Mouse (Mus musculus): ENCODE results near the gene Tshz2.
"Not testable (repeated sequence)": the region's sequence is repeated elsewhere in the genome, so short reads cannot be mapped to it uniquely, and the experiment has no call there.

Tshz2 gene

DNA sequence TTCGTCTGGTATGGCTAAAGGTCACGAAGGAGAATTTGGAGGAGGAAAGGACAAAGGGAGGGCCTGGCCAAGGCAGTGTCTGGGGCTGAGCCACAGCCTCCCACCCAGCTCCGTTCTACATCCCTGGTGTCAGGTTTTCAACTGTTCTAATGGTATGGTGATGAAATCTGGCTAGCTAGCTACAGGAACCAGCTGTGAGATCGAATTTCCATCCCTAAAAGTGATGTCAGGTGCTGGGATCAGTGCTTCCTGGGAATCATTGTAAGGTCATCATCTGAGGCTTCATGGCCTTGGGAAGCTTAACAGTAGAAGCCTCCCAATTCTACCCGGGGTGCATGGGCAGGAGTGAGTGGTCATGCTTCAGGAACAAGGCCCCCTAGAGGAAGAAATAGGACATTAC, 171.6 kb downstream of the Tshz2 start:
- no peak for DNase-seq (ENCODE audit: extremely low read depth, low read depth, low spot score)

- no peak for DNase-seq (ENCODE audit: extremely low read depth, low read depth, low spot score)
Observed at GRCm38 (mm10) chr2:169805545-169805944, 172.7 kb downstream of the Tshz2 start.

- DNase-seq (ENCODE audit: extremely low read depth, low read depth, low spot score): no peak
Observed at GRCm38 (mm10) chr2:169811589-169811988, 178.8 kb downstream of the Tshz2 start.

- no peak for DNase-seq (ENCODE audit: extremely low read depth, low read depth, low spot score)
Observed at GRCm38 (mm10) chr2:169812055-169812454, 179.2 kb downstream of the Tshz2 start.

DNA sequence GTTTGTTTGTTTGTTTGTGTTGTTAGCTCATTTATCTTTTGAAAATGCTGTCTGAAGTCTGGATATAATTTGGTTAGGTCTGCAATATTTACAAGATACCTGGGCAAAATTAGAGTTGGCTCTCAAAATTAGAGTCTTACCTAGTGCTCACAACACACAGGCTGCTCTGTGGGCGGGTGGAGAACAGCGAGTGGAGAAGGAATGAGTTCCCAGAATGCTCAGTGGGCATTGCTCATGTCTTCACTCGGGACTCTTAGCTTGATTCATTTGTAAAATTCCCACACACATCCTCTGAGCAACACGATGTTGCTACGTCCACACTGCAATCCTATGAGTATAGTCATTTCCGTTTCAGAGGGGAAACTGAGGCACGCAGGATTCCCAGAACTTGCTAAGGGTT, 180.1 kb downstream of the Tshz2 start:
- DNase-seq (ENCODE audit: extremely low read depth, low read depth, low spot score): no peak

DNA sequence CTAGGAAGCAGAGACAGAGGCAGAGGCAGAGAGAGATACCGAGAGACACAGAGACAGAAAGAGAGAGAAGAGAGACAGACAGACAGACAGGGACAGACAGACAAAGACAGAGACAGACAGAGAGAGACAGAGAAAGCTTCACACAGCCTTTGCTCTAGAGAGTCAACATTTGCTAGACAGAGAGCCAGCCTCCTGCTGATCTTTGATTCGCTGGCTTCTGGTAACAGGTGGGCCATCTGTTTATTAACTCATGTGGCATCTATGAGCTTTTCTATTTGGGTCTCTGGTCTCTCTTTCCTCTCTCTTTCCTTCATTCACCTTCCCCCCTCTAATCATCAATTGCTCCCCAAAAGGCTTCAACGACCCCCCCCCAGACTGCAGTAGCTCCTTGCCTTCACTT, 181.5 kb downstream of the Tshz2 start:
- no peak for DNase-seq (ENCODE audit: extremely low read depth, low read depth, low spot score)

DNA sequence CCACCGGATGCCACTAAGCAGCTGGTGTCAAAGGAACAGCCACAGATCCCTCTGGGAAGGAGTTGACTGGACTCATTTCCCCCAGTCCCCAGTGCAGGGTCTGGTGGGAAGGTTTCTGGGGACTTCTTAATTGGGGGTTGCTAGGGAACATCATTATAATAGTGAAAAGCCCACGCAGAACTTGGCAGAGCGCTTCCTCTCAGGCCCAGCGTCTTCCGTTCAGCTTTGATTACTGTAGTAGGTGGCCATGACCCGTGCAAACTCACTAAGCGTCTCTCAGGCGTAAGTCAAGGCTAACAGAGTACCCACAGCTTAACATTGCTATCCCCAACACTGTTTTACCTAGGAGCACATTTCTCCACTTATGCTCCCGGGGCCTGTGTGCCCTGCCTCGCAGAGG, 181.9 kb downstream of the Tshz2 start:
- DNase-seq (ENCODE audit: extremely low read depth, low read depth, low spot score): no peak

GRCm38 (mm10) chr2:169821021-169821441, 188.2 kb downstream of the Tshz2 start:
- DNase-seq (ENCODE audit: extremely low read depth, low read depth, low spot score): no peak

- DNase-seq (ENCODE audit: extremely low read depth, low read depth, low spot score): no peak
Observed at GRCm38 (mm10) chr2:169825908-169826307, 193.1 kb downstream of the Tshz2 start.

- DNase-seq (ENCODE audit: extremely low read depth, low read depth, low spot score): no peak
Observed at GRCm38 (mm10) chr2:169826316-169826715, 193.5 kb downstream of the Tshz2 start.

DNA sequence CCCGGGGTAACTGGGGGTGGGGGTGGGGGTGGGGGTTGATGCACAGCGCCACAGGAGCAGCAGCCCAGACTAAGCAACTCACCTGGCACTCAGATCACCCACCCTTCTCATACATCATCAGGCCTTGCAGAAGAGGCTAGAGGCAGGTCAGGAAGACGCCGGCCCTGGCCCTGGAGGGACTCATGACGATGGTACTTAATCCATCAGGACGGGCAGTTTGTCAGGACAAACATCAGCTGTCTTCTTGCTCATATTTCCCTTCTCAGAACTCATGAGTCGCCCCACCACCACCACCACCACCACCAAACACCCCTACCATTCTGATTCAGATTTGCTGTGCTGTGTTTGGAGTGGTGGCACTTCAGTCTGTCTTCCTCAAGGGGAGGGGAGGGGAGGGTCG, 194.0 kb downstream of the Tshz2 start:
- no peak for DNase-seq (ENCODE audit: extremely low read depth, low read depth, low spot score)

DNA sequence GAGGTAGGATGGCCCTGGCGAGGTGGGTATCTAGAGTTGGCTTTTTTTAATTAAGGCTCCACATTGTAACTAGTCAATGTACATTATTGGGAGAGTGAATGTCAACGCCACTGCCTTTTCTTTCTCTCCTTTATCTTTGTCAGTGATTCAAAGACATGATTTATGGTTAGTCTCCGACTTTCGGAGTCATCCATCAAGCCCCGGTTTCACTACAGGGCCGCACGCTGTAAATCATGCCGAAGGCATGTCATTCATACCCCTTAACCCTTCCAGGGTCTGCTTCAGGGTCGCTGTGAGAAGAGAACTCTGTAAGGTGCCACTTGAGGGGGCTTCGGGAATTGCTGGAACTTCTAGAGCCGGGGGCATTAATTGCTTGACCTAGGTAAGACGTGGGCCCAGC, 199.4 kb downstream of the Tshz2 start:
- DNase-seq (ENCODE audit: extremely low read depth, low read depth, low spot score): no peak

- DNase-seq (ENCODE audit: extremely low read depth, low read depth, low spot score): no peak
Observed at GRCm38 (mm10) chr2:169833638-169834037, 200.8 kb downstream of the Tshz2 start.

DNA sequence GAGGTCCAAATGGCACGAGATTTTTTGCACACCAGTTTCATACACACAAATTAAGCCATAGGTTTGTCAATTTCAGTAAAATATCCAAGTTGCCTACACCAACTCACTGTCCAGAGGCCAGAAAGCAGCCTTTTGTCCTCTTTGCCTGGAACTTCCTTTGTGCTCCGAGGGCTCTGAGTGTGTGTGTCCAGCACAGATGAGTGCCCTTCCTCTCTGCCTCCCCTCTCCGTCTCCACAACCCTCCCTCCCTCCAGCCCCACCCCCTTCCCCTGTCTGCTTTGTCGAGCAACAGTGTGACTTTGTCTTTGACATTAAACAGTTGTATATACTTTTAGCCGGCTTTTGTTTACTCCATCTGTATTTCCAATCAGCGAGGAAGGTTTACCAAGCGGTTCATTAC, 201.8 kb downstream of the Tshz2 start:
- no peak for DNase-seq (ENCODE audit: extremely low read depth, low read depth, low spot score)

DNA sequence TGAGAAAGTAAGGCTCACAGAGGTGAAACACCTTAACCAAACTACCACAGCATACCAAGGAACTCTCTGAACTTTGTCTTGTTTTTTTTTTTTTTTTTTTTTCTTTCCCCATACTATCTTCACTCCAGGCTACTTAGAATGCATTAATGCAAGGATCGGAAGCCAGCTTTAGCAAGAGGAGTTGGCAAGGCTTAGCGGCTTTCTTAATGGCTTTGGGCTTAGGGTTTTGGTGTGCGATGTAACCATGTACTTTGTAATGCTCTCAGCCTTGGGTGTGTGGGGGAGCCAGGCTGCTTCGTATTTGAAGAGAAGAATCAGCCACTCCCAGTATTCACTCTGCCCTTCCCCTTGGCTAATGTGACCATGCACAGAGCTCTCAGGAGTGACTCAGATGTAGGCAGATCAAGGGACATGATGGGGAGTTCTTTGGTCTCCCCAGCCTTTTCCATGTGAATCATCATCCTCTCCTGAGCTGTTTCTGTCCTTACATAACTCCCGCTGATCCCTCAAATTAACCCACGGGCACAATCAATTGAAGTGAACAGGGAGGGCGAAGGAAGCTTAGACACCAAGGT, 204.3 kb downstream of the Tshz2 start:
- peak; percentile 64 for DNase-seq (ENCODE audit: extremely low read depth, low read depth, low spot score)

GRCm38 (mm10) chr2:169838521-169838920, 205.7 kb downstream of the Tshz2 start:
- DNase-seq (ENCODE audit: extremely low read depth, low read depth, low spot score): no peak

DNA sequence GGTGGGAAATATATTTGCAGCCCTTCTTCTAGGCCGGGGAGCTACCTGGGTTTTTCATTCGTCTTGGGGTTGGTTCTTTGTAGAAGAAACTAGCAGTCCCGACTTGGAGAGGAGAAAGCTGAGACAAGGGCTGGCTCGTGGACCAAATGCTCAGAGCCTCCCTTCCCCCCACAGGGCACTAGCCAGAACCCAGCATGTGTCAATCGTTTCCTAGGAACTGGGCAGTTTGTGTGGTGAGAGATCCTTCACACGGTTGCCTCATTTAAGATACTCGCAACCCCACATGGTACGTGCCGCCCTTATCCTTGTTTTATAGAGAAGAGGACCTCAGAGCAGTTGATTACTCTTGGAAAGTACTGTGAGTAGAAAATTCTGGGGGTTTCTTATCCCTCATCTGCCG, 208.6 kb downstream of the Tshz2 start:
- DNase-seq (ENCODE audit: extremely low read depth, low read depth, low spot score): no peak

- no peak for DNase-seq (ENCODE audit: extremely low read depth, low read depth, low spot score)
Observed at GRCm38 (mm10) chr2:169842494-169842893, 209.7 kb downstream of the Tshz2 start.

DNA sequence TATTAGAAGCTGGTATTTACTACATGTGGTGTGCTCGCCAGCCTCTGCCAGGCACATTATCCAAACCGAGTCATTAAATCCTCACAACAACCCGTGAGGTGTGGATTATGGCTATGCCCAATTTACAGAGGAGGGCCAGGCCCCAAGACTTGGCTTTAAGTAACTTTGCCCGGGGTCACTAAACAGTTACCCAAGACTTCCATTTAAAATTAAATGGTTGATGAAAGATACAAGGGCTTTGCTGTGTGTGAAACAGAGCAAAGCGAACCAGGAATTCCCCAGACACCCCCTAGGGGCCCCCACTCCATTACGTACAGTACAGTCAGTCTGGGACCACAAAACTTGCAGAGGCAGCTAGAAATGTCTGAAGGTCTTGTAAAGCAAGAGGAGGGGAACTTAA, 210.7 kb downstream of the Tshz2 start:
- no peak for DNase-seq (ENCODE audit: extremely low read depth, low read depth, low spot score)

DNA sequence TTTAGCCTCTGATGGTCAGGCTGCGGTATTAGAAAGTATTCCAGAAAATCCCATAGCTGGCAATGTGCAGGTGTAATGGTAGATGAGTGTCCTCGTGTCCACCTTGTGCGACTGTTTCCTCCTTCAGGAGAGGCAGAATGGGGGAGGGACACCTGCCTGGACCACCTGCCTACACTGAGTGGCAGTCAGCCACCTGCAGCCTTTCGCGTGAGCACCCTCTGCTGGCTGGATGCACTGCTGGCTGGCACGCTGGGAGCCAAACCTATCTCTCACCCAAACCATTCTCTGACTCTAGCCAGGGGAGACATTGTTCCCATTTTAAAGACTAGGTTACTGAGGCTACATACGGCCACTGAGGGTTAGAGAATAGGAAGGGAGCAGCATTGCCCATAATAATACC, 216.3 kb downstream of the Tshz2 start:
- no peak for DNase-seq (ENCODE audit: extremely low read depth, low read depth, low spot score)

DNA sequence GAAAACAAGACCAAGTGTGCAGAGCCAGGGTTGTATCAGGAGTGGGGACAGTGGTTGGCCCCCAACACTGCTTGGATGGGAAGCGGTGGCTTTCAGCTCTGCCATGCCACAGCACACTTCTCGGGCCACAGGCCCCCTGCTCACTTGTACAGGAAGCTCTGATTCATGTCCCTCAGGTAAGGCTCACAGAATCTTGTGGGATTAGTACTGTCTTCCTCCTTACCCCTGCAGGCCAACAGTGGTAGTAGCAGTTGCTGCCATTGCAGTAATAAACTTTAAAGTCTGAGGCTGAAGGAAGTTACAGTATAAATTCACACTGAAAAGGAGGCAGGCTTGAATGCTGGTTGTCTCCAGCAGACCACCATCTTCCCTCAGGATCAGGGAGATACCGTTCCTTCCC, 216.7 kb downstream of the Tshz2 start:
- no peak for DNase-seq (ENCODE audit: extremely low read depth, low read depth, low spot score)

GRCm38 (mm10) chr2:169851606-169852005, 218.8 kb downstream of the Tshz2 start:
- DNase-seq (ENCODE audit: extremely low read depth, low read depth, low spot score): no peak

DNA sequence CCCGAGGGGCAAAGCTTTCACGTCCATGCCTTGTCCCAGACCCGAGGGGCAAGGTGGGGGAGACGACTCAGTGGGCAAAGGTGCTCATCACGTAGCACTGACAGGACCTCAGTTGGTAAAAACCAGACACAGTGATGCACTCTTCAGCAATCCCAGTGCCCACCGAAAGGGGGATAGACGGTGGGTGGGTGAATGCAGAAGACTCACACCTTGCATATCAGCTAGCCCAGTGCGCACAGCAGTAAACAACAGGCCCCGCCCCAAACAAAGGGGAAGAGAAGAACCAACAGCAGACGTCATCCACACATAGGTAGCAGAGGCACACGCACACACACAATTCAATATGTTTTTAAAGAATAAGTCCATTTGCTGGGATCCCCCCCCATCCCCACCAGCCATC, 221.7 kb downstream of the Tshz2 start:
- DNase-seq (ENCODE audit: extremely low read depth, low read depth, low spot score): no peak

DNA sequence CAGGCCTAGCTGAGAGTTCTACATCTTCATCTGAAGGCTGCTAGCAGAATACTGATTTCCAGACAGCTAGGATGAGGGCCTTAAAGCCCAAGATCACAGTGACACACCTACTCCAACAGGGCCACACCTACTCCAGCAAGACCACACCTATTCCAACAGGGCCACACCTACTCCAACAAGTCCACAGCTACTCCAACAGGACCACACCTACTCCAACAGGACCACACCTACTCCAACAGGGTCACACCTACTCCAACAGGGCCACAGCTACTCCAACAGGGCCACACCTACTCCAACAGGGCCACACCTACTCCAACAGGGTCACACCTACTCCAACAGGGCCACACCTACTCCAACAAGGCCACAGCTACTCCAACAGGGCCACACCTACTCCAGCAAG, 224.2 kb downstream of the Tshz2 start:
- not testable (repeated sequence) for DNase-seq (ENCODE audit: extremely low read depth, low read depth, low spot score)
